Mouse (Mus musculus) CH12.LX (cell line): ENCODE results near the gene Pcsk2. TPM values are rescaled to one million over a fixed set of nuclear protein-coding genes. Genes with fewer than 3 reads are reported as not detected.

Source experiments
- DNase-seq: peaks from one replicate; pipeline ENCODE4 v3.0.0-alpha.2; 2013; ENCODE audit errors: extremely low read depth
- H3K27ac ChIP-seq: 2 replicates; pipeline ENCODE4 v1.5.1; 2012; ENCODE audit warnings: low read depth, mild to moderate bottlenecking, control low read depth, moderate library complexity; ENCODE audit not compliant: insufficient read depth
- H3K27me3 ChIP-seq: replicated peaks from 2 replicates; pipeline ENCODE3; 2012; ENCODE audit warnings: inconsistent platforms
- H3K36me3 ChIP-seq, 2 experiments: replicated peaks in 1 of 2; 2 replicates each; pipeline versions ENCODE3 to v1.6.1; 2012; ENCODE audit warnings: inconsistent platforms in 1 of 2, low read length in 1 of 2, mild to moderate bottlenecking in 1 of 2, mixed read lengths in 1 of 2, moderate library complexity in 1 of 2; ENCODE audit not compliant: control insufficient read depth in 1 of 2, insufficient read depth in 1 of 2
- H3K4me1 ChIP-seq, 2 experiments: 2 replicates each; pipeline ENCODE4 v1.6.1; 2012; ENCODE audit warnings: inconsistent platforms in 1 of 2, moderate library complexity in 1 of 2; ENCODE audit not compliant: insufficient read depth in 2 of 2, control insufficient read depth in 1 of 2
- H3K4me2 ChIP-seq: 2 replicates; pipeline ENCODE4 v1.6.1; 2012; ENCODE audit warnings: low read depth, mild to moderate bottlenecking, control low read depth; ENCODE audit not compliant: poor library complexity, insufficient read depth, severe bottlenecking
- H3K4me3 ChIP-seq, 3 experiments: fragments of 150-350 bp in 1 of 3; sonication (generic) in 1 of 3; replicated peaks in 1 of 3; 2 replicates each; pipeline versions ENCODE3 to v1.5.1; 2011 to 2012; ENCODE audit warnings: low read depth in 2 of 3, low read length in 2 of 3, mild to moderate bottlenecking in 2 of 3, moderate library complexity in 2 of 3, control low read depth in 1 of 3, improper control_type of control experiment in 1 of 3, inconsistent platforms in 1 of 3, mixed read lengths in 1 of 3; ENCODE audit not compliant: poor library complexity in 1 of 3
- H3K79me2 ChIP-seq: replicated peaks from 2 replicates; pipeline ENCODE4 v1.6.1; 2012; ENCODE audit warnings: mild to moderate bottlenecking, moderate library complexity; ENCODE audit not compliant: control insufficient read depth, poor library complexity, insufficient read depth, severe bottlenecking; ENCODE audit errors: extremely low read depth
- H3K9ac ChIP-seq: 2 replicates; pipeline ENCODE4 v1.6.1; 2012; ENCODE audit warnings: low read depth, mild to moderate bottlenecking, control low read depth, moderate library complexity; ENCODE audit not compliant: insufficient read depth
- H3K9me3 ChIP-seq: replicated peaks from 2 replicates; pipeline ENCODE3; 2012; ENCODE audit warnings: low read length, inconsistent platforms, mixed read lengths
- CHD1 ChIP-seq: IDR thresholded peaks from 2 replicates; pipeline ENCODE4 v1.6.1; 2012; ENCODE audit warnings: low read depth, low read length, improper control_type of control experiment, inconsistent platforms
- CHD2 ChIP-seq: IDR thresholded peaks from 2 replicates; pipeline ENCODE4 v1.6.1; 2011; ENCODE audit warnings: low read length, improper control_type of control experiment
- CTCF ChIP-seq, 2 experiments: IDR thresholded peaks in 1 of 2; conservative IDR thresholded peaks in 1 of 2; 2 replicates each; pipeline ENCODE4 v1.5.1; 2011 to 2012; ENCODE audit warnings: low read depth in 2 of 2, low read length in 2 of 2, improper control_type of control experiment in 1 of 2, inconsistent platforms in 1 of 2, mild to moderate bottlenecking in 1 of 2, moderate library complexity in 1 of 2
- E2F4 ChIP-seq: IDR thresholded peaks from 2 replicates; pipeline ENCODE4 v1.6.1; 2011; ENCODE audit warnings: low read depth, low read length, improper control_type of control experiment; ENCODE audit not compliant: insufficient replicate concordance
- ELF1 ChIP-seq: IDR thresholded peaks from 2 replicates; pipeline ENCODE4 v1.6.1; 2014; ENCODE audit warnings: low read depth, mild to moderate bottlenecking, inconsistent platforms, low read length, improper control_type of control experiment
- EP300 ChIP-seq: IDR thresholded peaks from 2 replicates; pipeline ENCODE4 v1.6.1; 2011; ENCODE audit warnings: low read length, improper control_type of control experiment
- IRF4 ChIP-seq: IDR thresholded peaks from 2 replicates; pipeline ENCODE4 v1.6.1; 2014; ENCODE audit warnings: low read depth, mild to moderate bottlenecking, inconsistent platforms, low read length, improper control_type of control experiment
- JUN ChIP-seq: IDR thresholded peaks from 2 replicates; pipeline ENCODE4 v1.6.1; 2011; ENCODE audit warnings: low read depth, mild to moderate bottlenecking, low read length, improper control_type of control experiment, moderate library complexity; ENCODE audit not compliant: insufficient read depth
- JUND ChIP-seq: conservative IDR thresholded peaks from 2 replicates; pipeline ENCODE4 v1.6.1; 2011; ENCODE audit warnings: low read depth, low read length, improper control_type of control experiment
- MAFK ChIP-seq: IDR thresholded peaks from 2 replicates; pipeline ENCODE4 v1.6.1; 2011; ENCODE audit warnings: low read length, improper control_type of control experiment; ENCODE audit not compliant: insufficient replicate concordance
- MXI1 ChIP-seq: IDR thresholded peaks from 2 replicates; pipeline ENCODE4 v1.6.1; 2011; ENCODE audit warnings: mild to moderate bottlenecking, low read depth, low read length, improper control_type of control experiment
- MYC ChIP-seq: IDR thresholded peaks from 2 replicates; pipeline ENCODE4 v1.6.1; 2011; ENCODE audit warnings: low read depth, mild to moderate bottlenecking, improper control_type of control experiment, low read length
- NELFE ChIP-seq: IDR thresholded peaks from 2 replicates; pipeline ENCODE4 v1.6.1; 2011; ENCODE audit warnings: low read depth, low read length, improper control_type of control experiment
- NRF1 ChIP-seq: IDR thresholded peaks from 2 replicates; pipeline ENCODE4 v1.6.1; 2014; ENCODE audit warnings: low read depth, mild to moderate bottlenecking, inconsistent platforms, low read length, improper control_type of control experiment, moderate library complexity
- PAX5 ChIP-seq: IDR thresholded peaks from 2 replicates; pipeline ENCODE4 v1.6.1; 2012; ENCODE audit warnings: low read length, inconsistent platforms, mixed read lengths
- RAD21 ChIP-seq: IDR thresholded peaks from 2 replicates; pipeline ENCODE4 v1.6.1; 2011; ENCODE audit warnings: low read depth, mild to moderate bottlenecking, low read length, improper control_type of control experiment, moderate library complexity
- RCOR1 ChIP-seq: conservative IDR thresholded peaks from 2 replicates; pipeline ENCODE4 v1.6.1; 2012; ENCODE audit warnings: low read depth, mild to moderate bottlenecking, inconsistent platforms, low read length, improper control_type of control experiment
- SMC3 ChIP-seq: IDR thresholded peaks from 2 replicates; pipeline ENCODE4 v1.6.1; 2011; ENCODE audit warnings: low read depth, low read length, improper control_type of control experiment
- TBP ChIP-seq: conservative IDR thresholded peaks from 2 replicates; pipeline ENCODE4 v1.6.1; 2011; ENCODE audit warnings: low read depth, low read length, improper control_type of control experiment
- UBTF ChIP-seq: IDR thresholded peaks from 2 replicates; pipeline ENCODE4 v1.6.1; 2012; ENCODE audit warnings: low read depth, mild to moderate bottlenecking, inconsistent platforms, low read length, improper control_type of control experiment, moderate library complexity
- ZC3H11A ChIP-seq: IDR thresholded peaks from 2 replicates; pipeline ENCODE4 v1.6.1; 2012; ENCODE audit warnings: low read depth, mild to moderate bottlenecking, inconsistent platforms, low read length, improper control_type of control experiment
- ZKSCAN1 ChIP-seq: IDR thresholded peaks from 2 replicates; pipeline ENCODE4 v1.6.1; 2012; ENCODE audit warnings: low read depth, inconsistent platforms, low read length, improper control_type of control experiment, borderline replicate concordance
- ZNF384 ChIP-seq: IDR thresholded peaks from 2 replicates; pipeline ENCODE4 v1.6.1; 2012; ENCODE audit warnings: low read depth, low read length, improper control_type of control experiment, inconsistent platforms
- dilution Hi-C: fragments of 300-500 bp; cut with MboI; formaldehyde crosslinking; loops from 2 replicates; pipeline ENCODE4 v1.14.3; 2020; ENCODE audit warnings: low sequenced_read_pairs; ENCODE audit not compliant: extremely low pct_unique_long_range_greater_than_20kb, extremely low pct_ligation_motif_present
- in situ Hi-C: fragments of 300-500 bp; cut with MboI; formaldehyde crosslinking; loops from 3 replicates; pipeline ENCODE4 v1.14.3; 2019; ENCODE audit warnings: low sequenced_read_pairs, low pct_ligation_motif_present, low pct_unique_long_range_greater_than_20kb, mixed read lengths
- polyA plus RNA-seq: library from polyadenylated mRNA; unstranded; fragments of >175 nt; gene quantifications from 2 replicates; pipeline ENCODE4 v1.2.1, GENCODE M21; 2012; ENCODE audit warnings: low read depth; ENCODE audit not compliant: insufficient read length
- total RNA-seq, 2 experiments: library from RNA; depleted of rRNA; stranded (reverse); fragments of 300-350 nt in 1 of 2; fragments of >200 nt in 1 of 2; gene quantifications; 2 replicates each; pipeline ENCODE4 v1.2.3; 2012 to 2014

Pcsk2 gene
- total and polyA plus RNA-seq, 3 experiments = not detected

DNA sequence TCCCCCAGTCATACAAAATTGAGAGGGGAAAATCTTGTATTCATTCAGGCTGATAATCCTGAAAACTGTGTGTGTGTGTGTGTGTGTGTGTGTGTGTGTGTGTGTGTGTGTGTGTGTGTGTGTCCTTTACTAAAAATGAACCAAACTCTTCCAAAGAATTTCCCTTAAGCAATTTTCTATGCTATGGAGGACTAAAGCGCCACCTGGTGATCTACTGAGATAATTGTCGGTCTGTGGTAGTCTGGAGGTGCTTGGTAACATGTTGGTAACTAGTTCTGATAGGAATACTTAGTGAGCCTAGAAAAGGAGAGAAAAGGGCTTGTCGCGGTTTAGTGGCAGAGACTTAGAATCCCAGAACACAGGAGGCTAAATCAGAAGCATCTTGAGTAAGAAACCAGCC is 230.5 kb downstream of the Pcsk2 start:
- no peak overlapping the region for H3K4me3 ChIP-seq
- peaks cover 7% of the 10 kb centered on the region for H3K9me3 ChIP-seq
- no peak overlapping the region for H3K9ac ChIP-seq
- H3K4me2 ChIP-seq = no peak overlapping the region
- dilution Hi-C loops (no loop called here), in situ Hi-C loops (loop anchor here (25.0 kb wide), 1 partner anchor 664 kb away; no protein-coding TSS in a partner anchor)
- peak; percentile 26 for DNase-seq
- TF ChIP-seq SMC3 = peak; percentile 64
- peak; percentile 65 for TF ChIP-seq RAD21
- TF ChIP-seq ZKSCAN1 = no peak
- peak in 1 of 2 experiments; percentile 72; a peak in 2 of 4 replicates for TF ChIP-seq CTCF (conservative IDR thresholded peaks at IDR 0.05 in 1 of 2, IDR thresholded peaks at IDR 0.05 in 1 of 2; ENCODE audit: low read depth in 2 of 2, low read length in 2 of 2)
- H3K4me1 ChIP-seq = no peaks in the 10 kb centered on the region
- H3K27ac ChIP-seq = no peak overlapping the region
- peaks cover 70% of the 10 kb centered on the region for H3K27me3 ChIP-seq
- H3K79me2 ChIP-seq = no peaks in the 10 kb centered on the region
- no peaks in the 10 kb centered on the region for H3K36me3 ChIP-seq

DNA sequence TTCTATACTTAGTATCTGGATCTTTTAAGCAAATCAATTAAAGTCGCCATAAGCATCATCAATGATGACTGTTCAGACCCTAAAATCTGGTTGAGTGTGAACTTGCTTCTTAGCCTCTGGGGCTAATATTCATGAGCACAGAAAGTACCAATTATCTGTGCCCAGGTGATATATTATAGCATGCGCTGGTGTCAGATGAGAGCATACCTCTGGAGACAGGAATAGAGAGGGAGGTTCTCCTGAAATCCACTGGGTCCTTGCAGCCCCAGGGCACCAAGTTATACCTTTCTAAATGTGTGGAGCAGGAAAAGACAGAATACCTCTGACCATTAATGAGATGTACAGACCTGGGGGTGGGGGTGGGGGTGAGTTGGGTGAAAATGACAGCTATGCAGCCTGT is 234.4 kb downstream of the Pcsk2 start:
- dilution Hi-C loops = no loop called here
- H3K27me3 ChIP-seq = peaks cover 67% of the 10 kb centered on the region
- no peak overlapping the region for H3K9ac ChIP-seq
- no peak overlapping the region for H3K4me3 ChIP-seq
- in situ Hi-C loops = loop anchor here (25.0 kb wide), 1 partner anchor 668 kb away; no protein-coding TSS in a partner anchor
- H3K4me2 ChIP-seq = no peak overlapping the region
- TF ChIP-seq JUN (no peak), CTCF (conservative IDR thresholded peaks at IDR 0.05 in 1 of 2, IDR thresholded peaks at IDR 0.05 in 1 of 2; ENCODE audit: low read depth in 2 of 2, low read length in 2 of 2) (no peak), UBTF (no peak), JUND (no peak), RCOR1 (no peak), ZNF384 (no peak), SMC3 (no peak), NELFE (no peak), CHD2 (no peak), CHD1 (no peak), MYC (no peak)
- H3K4me1 ChIP-seq = no peaks in the 10 kb centered on the region
- no peaks in the 10 kb centered on the region for H3K36me3 ChIP-seq
- H3K9me3 ChIP-seq = no peaks in the 10 kb centered on the region
- DNase-seq = no peak
- H3K27ac ChIP-seq = no peak overlapping the region
- no peaks in the 10 kb centered on the region for H3K79me2 ChIP-seq

DNA sequence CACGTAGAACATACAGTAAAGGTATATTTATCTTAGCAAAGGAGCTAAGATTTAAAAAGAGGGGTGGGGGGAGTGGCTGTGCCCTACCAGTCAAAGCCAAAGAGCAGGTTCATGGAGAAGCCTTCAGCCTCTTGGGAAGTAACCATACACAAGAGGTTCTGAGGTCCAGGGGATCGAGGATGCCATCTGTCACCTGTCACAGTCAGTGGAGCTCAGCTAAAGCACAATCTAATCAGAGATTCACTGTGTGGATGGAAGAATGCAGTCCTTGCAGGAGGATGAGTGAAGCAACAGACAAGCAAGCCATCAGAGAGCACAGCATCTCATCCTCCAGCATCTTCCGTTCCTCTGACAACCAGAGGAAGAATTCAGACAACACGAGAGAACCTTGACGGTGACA is 244.0 kb downstream of the Pcsk2 start:
- TF ChIP-seq ELF1 (no peak), MAFK (no peak), NRF1 (no peak), E2F4 (no peak), EP300 (no peak), MXI1 (no peak), IRF4 (no peak), TBP (no peak), ZNF384 (no peak), PAX5 (no peak), ZC3H11A (no peak)
- H3K27me3 ChIP-seq = peaks cover 86% of the 10 kb centered on the region
- no peaks in the 10 kb centered on the region for H3K36me3 ChIP-seq
- H3K4me2 ChIP-seq = no peak overlapping the region
- in situ Hi-C loops = loop anchor here (25.0 kb wide), 1 partner anchor 678 kb away; no protein-coding TSS in a partner anchor
- no peaks in the 10 kb centered on the region for H3K9me3 ChIP-seq
- no peak overlapping the region for H3K4me3 ChIP-seq
- H3K4me1 ChIP-seq = no peaks in the 10 kb centered on the region
- dilution Hi-C loops = no loop called here
- H3K79me2 ChIP-seq = no peaks in the 10 kb centered on the region
- DNase-seq = no peak
- H3K9ac ChIP-seq = no peak overlapping the region
- H3K27ac ChIP-seq = no peak overlapping the region
